Mouse (Mus musculus) heart, postnatal 10 days (tissue): ENCODE data around the gene Olfr1093. TPM values are rescaled to one million over a fixed set of nuclear protein-coding genes. Genes with fewer than 3 reads are reported as not detected.

ENCODE experiments used
- DNase-seq, 2 experiments: peaks; one replicate each; pipeline ENCODE4 v3.0.0; 2021
- intact Hi-C: fragments of 180-260 bp; cut with DNase I; formaldehyde crosslinking; loops from one replicate; pipeline ENCODE4 v1.15.1; 2025
- total RNA-seq, 2 experiments: library from RNA; stranded (reverse); gene quantifications; 2 replicates each; pipeline ENCODE4 v1.2.3; 2021

Olfr1093 gene
- total RNA-seq = not detected

DNA sequence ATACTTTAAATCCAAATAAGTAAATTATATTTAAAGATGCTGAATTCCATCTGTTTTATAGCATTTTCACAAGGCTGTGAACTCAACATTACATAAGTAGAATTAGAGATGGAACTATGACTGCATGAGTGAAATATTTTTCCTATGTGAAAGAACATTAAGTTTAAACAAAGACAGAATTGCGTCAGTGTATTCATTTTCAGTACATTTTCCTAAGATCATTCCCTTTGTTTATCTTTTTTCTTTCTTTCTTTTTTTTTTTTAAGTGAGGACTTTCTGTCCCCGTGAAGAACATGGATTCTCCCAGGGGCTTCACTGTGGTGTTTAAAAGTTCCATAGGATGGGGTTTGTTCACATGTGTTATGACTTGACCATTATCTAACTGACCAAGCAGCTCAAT is at the start of gene Olfr1093:
Olfr1093 (plus strand) TSS at position 301 of the 400 bp plus-strand sequence.
- no peak for DNase-seq
- intact Hi-C loops = no loop called here

- DNase-seq = no peak
- intact Hi-C loops = no loop called here
These were observed 48.7 kb upstream of the Olfr1093 start, which contains the start of gene Olfr1089 for GRCm38 (mm10) chr2:86733601-86734000. Gene Olfr1089 (minus strand): TSS chr2:86733701.

DNA sequence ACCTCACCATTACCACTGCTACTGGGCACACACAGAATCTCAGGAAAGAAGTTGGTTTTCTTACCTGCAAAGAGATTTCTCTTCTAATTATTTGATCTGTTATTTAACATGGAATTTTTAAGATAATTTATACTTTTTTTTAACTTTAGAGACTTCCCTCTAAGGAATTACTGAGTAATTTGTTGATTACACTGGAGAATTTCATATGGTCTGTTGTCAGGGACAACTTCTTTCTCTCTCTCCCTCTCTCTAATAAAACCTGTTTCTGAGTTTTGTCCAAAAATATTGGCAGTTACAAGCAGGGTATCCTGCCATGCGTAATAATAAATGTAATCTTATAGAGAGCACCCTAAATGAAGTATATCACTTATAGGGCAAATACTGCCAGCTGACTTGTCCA is 23.4 kb upstream of the Olfr1093 start, which contains the start of gene Olfr1090:
Olfr1090 (minus strand) TSS at position 101 of the 400 bp plus-strand sequence.
- DNase-seq = no peak
- intact Hi-C loops = no loop called here

DNA sequence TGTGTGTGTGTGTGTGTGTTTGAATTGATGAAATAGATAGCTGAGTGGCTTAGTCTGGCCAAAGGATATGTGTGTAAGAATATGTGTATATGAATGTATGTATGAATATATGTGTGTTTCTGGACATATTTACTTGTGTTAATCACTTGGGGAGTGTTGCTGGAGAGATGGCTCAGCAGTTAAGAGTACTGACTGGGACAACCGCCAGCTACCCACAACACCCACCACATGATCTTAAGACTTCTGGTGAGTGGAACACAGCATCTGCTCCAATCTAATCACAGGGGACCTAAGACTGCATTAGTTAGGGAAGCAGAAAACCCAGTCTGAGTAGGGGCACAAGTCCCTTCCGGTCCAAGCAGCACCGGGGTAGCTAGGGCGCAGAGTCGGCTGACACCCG is 21.2 kb upstream of the Olfr1093 start:
- intact Hi-C loops = no loop called here
- DNase-seq = no peak

GRCm38 (mm10) chr2:86809918-86810317 is 27.6 kb downstream of the Olfr1093 start, which contains the start of gene Olfr141:
Gene Olfr141 (minus strand): TSS chr2:86810018.
- DNase-seq = no peak
- intact Hi-C loops = no loop called here

DNA sequence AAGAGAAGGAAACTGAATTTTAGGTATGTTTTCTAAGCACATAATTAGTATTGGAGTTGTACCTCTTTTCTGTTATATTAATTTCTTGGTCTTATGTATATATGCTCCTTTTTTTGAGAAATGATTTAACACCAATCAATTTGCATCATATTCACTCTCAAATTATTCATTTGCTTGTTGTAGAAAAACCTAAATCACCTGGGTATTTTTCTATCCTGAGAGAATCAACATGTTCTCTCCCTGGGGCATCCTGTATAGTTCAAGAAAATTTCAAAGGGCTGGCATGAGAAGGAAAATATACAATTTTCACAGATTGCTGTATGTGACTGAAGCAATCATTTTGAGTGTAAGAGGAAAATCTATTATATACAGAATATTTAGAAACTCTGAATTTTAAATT is 42.1 kb downstream of the Olfr1093 start, which contains the start of gene Olfr1094:
Olfr1094 (plus strand) TSS at position 301 of the 400 bp plus-strand sequence.
- intact Hi-C loops = no loop called here
- DNase-seq = no peak

Other genes starting within 250 kb of the Olfr1093 start
- gene Olfr1079, start 240.0 kb upstream of the Olfr1093 start, total RNA-seq = not detected
- gene Olfr1080, start 224.2 kb upstream of the Olfr1093 start, total RNA-seq = not detected
- gene Olfr1082, start 183.5 kb upstream of the Olfr1093 start, total RNA-seq = not detected
- not detected for gene Olfr1084, start 142.8 kb upstream of the Olfr1093 start, total RNA-seq
- gene Olfr1085, start 120.5 kb upstream of the Olfr1093 start, total RNA-seq = not detected
- not detected for gene Olfr1086, start 102.4 kb upstream of the Olfr1093 start, total RNA-seq
- gene Olfr1087, start 84.1 kb upstream of the Olfr1093 start, total RNA-seq = not detected
- gene Olfr1089, start 48.8 kb upstream of the Olfr1093 start, total RNA-seq = not detected
- not detected for gene Olfr1090, start 23.5 kb upstream of the Olfr1093 start, total RNA-seq
- not detected for gene Olfr141, start 27.5 kb downstream of the Olfr1093 start, total RNA-seq
- gene Olfr1094, start 42.2 kb downstream of the Olfr1093 start, total RNA-seq = not detected
- gene Olfr1095, start 69.2 kb downstream of the Olfr1093 start, total RNA-seq = not detected
- not detected for gene Gm13723, start 92.3 kb downstream of the Olfr1093 start, total RNA-seq
- not detected for gene Olfr1097, start 109.7 kb downstream of the Olfr1093 start, total RNA-seq
- not detected for gene Olfr1098, start 142.1 kb downstream of the Olfr1093 start, total RNA-seq
- not detected for gene Olfr1099, start 178.2 kb downstream of the Olfr1093 start, total RNA-seq
- not detected for gene Olfr1100, start 197.5 kb downstream of the Olfr1093 start, total RNA-seq
- gene Olfr1101, start 208.7 kb downstream of the Olfr1093 start, total RNA-seq = not detected
- not detected for gene Olfr1102, start 215.9 kb downstream of the Olfr1093 start, total RNA-seq
- not detected for gene Olfr1104, start 244.6 kb downstream of the Olfr1093 start, total RNA-seq